Mouse (Mus musculus): ENCODE measurements around the gene Olfr1263.

Olfr1263 gene

GRCm38 (mm10) chr2:90011831-90012230 lies at the start of gene Olfr1263:
Gene Olfr1263 (plus strand): TSS chr2:90012131.
- no peak for DNase-seq

GRCm38 (mm10) chr2:89974184-89974583 lies 37.7 kb upstream of the Olfr1263 start, which contains the start of gene Olfr1260:
Gene Olfr1260 (plus strand): TSS chr2:89974340.
- no peak for DNase-seq

DNA sequence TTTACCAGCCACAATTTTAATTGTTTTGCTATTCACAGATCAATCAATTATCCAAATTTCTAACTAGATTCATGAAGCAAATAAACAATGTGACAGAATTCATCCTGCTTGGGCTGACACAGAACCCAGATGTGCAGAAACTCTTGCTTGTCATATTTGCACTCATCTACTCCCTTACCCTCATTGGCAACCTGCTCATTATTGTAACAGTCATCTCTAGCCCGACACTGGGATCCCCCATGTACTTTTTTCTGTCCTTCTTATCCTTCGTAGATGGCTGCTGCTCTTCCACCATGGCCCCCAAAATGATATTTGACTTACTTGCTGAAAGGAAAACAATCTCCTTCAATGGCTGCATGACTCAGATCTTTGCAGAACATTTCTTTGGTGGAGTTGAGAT lies 34.2 kb upstream of the Olfr1263 start:
- DNase-seq: no peak

DNA sequence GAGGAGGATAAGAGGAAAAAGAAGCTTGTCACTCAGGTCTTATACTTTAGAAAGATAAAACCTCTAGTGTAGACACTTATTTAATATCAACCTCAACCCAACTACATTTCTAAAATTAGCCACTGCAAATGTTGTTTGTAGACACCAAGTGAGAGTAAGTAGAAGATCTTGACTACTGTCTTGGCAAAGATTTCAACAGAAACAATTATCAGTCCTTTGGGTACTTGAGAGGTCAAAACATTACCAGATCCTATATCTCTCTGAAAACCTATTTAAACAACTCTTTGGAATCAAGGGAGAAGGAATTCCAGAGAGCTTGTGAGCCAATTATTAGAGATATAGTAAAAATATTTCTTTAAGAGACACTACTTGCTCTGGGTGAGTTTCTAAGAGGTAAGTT lies 21.0 kb upstream of the Olfr1263 start, which contains the start of gene Olfr1261:
Olfr1261 (plus strand) TSS at position 301 of the 400 bp plus-strand sequence.
- DNase-seq: no peak

GRCm38 (mm10) chr2:89999845-90000244 lies 12.1 kb upstream of the Olfr1263 start, which contains the start of gene Olfr1262:
Gene Olfr1262 (plus strand): TSS chr2:90000145.
- no peak for DNase-seq

- no peak for DNase-seq
Observed at GRCm38 (mm10) chr2:90025477-90025876, 13.5 kb downstream of the Olfr1263 start, which contains the start of gene Olfr1264. Gene Olfr1264 (minus strand): TSS chr2:90025577.

GRCm38 (mm10) chr2:90035037-90035436 lies 23.1 kb downstream of the Olfr1263 start, which contains the start of gene Olfr1265:
Gene Olfr1265 (plus strand): TSS chr2:90035337.
- DNase-seq: no peak

GRCm38 (mm10) chr2:90063494-90063893 lies 51.6 kb downstream of the Olfr1263 start, which contains the start of gene Olfr140:
Gene Olfr140 (minus strand): TSS chr2:90063594.
- DNase-seq: no peak
